ENCODE assay signal across 30 mouse cellular contexts in the genomic region with DNA sequence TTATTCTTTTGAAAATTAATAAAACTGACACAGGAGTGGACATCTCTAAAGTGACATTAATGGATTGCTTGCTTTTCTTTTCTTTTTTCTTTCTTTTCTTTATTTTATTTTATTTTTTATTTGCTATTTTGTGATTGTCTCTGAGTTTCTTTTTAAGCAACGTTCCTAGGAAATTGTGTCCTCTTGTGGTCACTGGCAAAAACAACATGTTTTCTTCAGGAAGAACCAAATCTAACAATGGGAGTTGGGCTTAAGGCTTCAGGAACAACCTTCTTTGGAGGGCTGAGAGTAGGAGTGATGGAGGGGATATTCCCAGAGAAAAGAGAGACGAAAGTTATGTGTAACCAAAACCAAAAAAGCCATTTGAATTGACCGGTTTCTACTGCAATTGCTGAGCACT. TPM values are rescaled to one million over a fixed set of nuclear protein-coding genes. Genes with fewer than 3 reads are reported as not detected.
DNase-seq lines count a peak whose midpoint lies in the region; ATAC-seq and TF ChIP-seq lines count a peak whose summit lies in the region.
"Had no signal": no experiment of that assay in that cellular context is flagged by ENCODE, and none has a peak within 500 bp of the region (broad histone marks: within the 10 kb centered on the region; RNA-seq: fewer than 3 reads in every experiment).

No protein-coding gene starts in this region.

- peaks cover 11% of the 10 kb centered on the region for H3K27me3 ChIP-seq in heart, adult 2 months (ENCODE audit: control insufficient read depth, insufficient read depth, low read length)
- peaks cover 57% of the 10 kb centered on the region for H3K27me3 ChIP-seq in lung, embryonic 14.5 days (ENCODE audit: insufficient read depth, low read length)
- H3K27me3 ChIP-seq: Patski had no signal

- ATAC-seq in lung, embryonic 14.5 days (ENCODE audit: insufficient read depth): no peak
- ATAC-seq: inflammation-experienced regulatory T-cells, adult 6 months; Patski had no signal

- DNase-seq in heart, adult 2 months: no peak
- no peak for DNase-seq in heart, postnatal 14 days
- peak; percentile 35 for DNase-seq in lung, embryonic 14.5 days
- no peak for DNase-seq in lung, postnatal 36 days
- peak; percentile 50 for DNase-seq in NIH3T3 (ENCODE audit: low read depth)
- peak; percentile 31 for DNase-seq in embryo, embryonic 11 days
- DNase-seq in right cerebral cortex, postnatal 10 days (ENCODE audit: low spot score in 2 of 2): no peak
- DNase-seq: adrenal gland, postnatal 25 days; cerebellum, adult 11-12 months; cerebellum, postnatal 25 days; heart, adult 18-20 months; kidney, adult 9 months; kidney, postnatal 4 days; retina, postnatal 1 day; right cerebral cortex, postnatal 4 days had no signal

- H3K27ac ChIP-seq in heart, adult 2 months: no peak overlapping the region
- H3K27ac ChIP-seq in lung, embryonic 14.5 days (ENCODE audit: low read depth): no peak overlapping the region
- H3K27ac ChIP-seq: hindbrain, embryonic 10.5 days; liver, embryonic 14.5 days had no signal

- no peak overlapping the region for H3K4me2 ChIP-seq in lung, embryonic 14.5 days

- H3K9ac ChIP-seq in heart, adult 2 months (ENCODE audit: low read depth, low read length): no peak overlapping the region
- no peak overlapping the region for H3K9ac ChIP-seq in lung, embryonic 14.5 days
- H3K9ac ChIP-seq: liver, embryonic 14.5 days had no signal

- no peaks in the 10 kb centered on the region for H3K36me3 ChIP-seq in heart, adult 2 months (ENCODE audit: control insufficient read depth, insufficient read depth, low read length)
- H3K36me3 ChIP-seq in lung, embryonic 14.5 days (ENCODE audit: insufficient read depth): no peaks in the 10 kb centered on the region
- H3K36me3 ChIP-seq: hindbrain, embryonic 10.5 days had no signal

- intact Hi-C loops in heart, adult 2 months (cut with DNase I): no loop called here
- intact Hi-C loops in heart, postnatal 14 days (cut with DNase I): loop anchor here (5.0 kb wide), 1 partner anchor 471 kb away; no protein-coding TSS in a partner anchor

- peak; percentile 43 for TF ChIP-seq CTCF in heart, adult 2 months (IDR thresholded peaks at IDR 0.05)
- TF ChIP-seq CTCF in lung, embryonic 14.5 days (IDR thresholded peaks at IDR 0.05; ENCODE audit: low read depth): peak; percentile 57

- 11% methylated on average over 3 of the region's 3 CpGs for WGBS in heart, adult 2 months
- WGBS in lung, embryonic 14.5 days: 7% methylated on average over 3 of the region's 3 CpGs

- no peaks in the 10 kb centered on the region for H3K79me2 ChIP-seq in heart, adult 2 months (replicated peaks; ENCODE audit: control insufficient read depth, insufficient read depth, low read length)

- TF ChIP-seq EP300 in heart, adult 2 months (IDR thresholded peaks at IDR 0.05; ENCODE audit: insufficient read depth, low read depth, low read length): no peak

- H3K4me3 ChIP-seq in heart, adult 2 months: no peak overlapping the region
- no peak overlapping the region for H3K4me3 ChIP-seq in lung, embryonic 14.5 days (ENCODE audit: low read depth, low read length)
- H3K4me3 ChIP-seq: hindbrain, embryonic 10.5 days had no signal

- TF ChIP-seq POLR2A in heart, adult 2 months (IDR thresholded peaks at IDR 0.05; ENCODE audit: insufficient read depth, low read depth, low read length): no peak

- no peaks in the 10 kb centered on the region for H3K4me1 ChIP-seq in heart, adult 2 months (ENCODE audit: control insufficient read depth, insufficient read depth, low read length)
- no peaks in the 10 kb centered on the region for H3K4me1 ChIP-seq in lung, embryonic 14.5 days (ENCODE audit: insufficient read depth)

- no peaks in the 10 kb centered on the region for H3K9me3 ChIP-seq in lung, embryonic 14.5 days (ENCODE audit: low read depth, low read length)
- H3K9me3 ChIP-seq: hindbrain, embryonic 10.5 days had no signal

RNA-seq across cellular contexts. Expression of gene Twist1, which starts 4.6 kb away (rescaled TPM):
- total RNA-seq in heart, adult 2 months (2021): 1 to 10 TPM; 1.5 to 2.3 TPM
- 2.5 and 2.7 TPM in 2 replicates for polyA plus RNA-seq in heart, adult 2 months (2012; rRNA removed)
- 1 to 10 TPM; 2.2 to 2.8 TPM for total RNA-seq in heart, postnatal 14 days (2021)
- polyA plus RNA-seq in lung, embryonic 14.5 days (2014; fragmentation: Nextera tagmentation; extraction: Ambion mirVana): 0.37 and 0.89 TPM in 2 replicates
- total RNA-seq: megakaryocyte, adult 5-6 weeks; monocyte, adult 5-6 weeks had no signal
- polyA plus RNA-seq: inflammation-experienced regulatory T-cells, adult 6 months had no signal

RNA-seq across cellular contexts. Expression of gene Ferd3l, which starts 24.6 kb away (rescaled TPM):
- total RNA-seq in heart, adult 2 months (2021): not detected
- not detected in 2 replicates for polyA plus RNA-seq in heart, adult 2 months (2012; rRNA removed)
- not detected for total RNA-seq in heart, postnatal 14 days (2021)
- not detected in 2 replicates for polyA plus RNA-seq in lung, embryonic 14.5 days (2014; fragmentation: Nextera tagmentation; extraction: Ambion mirVana)
- total RNA-seq: adrenal gland, postnatal 25 days; gastrocnemius, adult 8-10 months; heart, adult 18-20 months; left cerebral cortex, postnatal 14 days; megakaryocyte, adult 5-6 weeks; monocyte, adult 5-6 weeks had no signal
- polyA plus RNA-seq: embryonic facial prominence, embryonic 14.5 days; heart, embryonic 14.5 days; inflammation-experienced regulatory T-cells, adult 6 months; limb, embryonic 14.5 days; liver, embryonic 14.5 days; lung, embryonic 16.5 days; Patski; stomach, embryonic 16.5 days; thymus, postnatal 0 days; urinary bladder, adult 2 months had no signal

Comparison
In these comparisons a context has a peak if more than half of its experiments do, and no peak if none do; other contexts are left out.
1. DNase-seq: peak in lung, embryonic 14.5 days (single experiment), NIH3T3 (single experiment) and embryo, embryonic 11 days (single experiment); none in heart, adult 2 months (0 of 2), heart, postnatal 14 days (0 of 2), lung, postnatal 36 days (single experiment) and right cerebral cortex, postnatal 10 days (0 of 2).